Mouse (Mus musculus): ENCODE measurements at regions not wholly inside any gene's neighbourhood (a gene's known extent, or its start where the extent isn't known, plus 50 kb on each side); places are given as distances from the start of the nearest gene placed in this dataset.

DNA sequence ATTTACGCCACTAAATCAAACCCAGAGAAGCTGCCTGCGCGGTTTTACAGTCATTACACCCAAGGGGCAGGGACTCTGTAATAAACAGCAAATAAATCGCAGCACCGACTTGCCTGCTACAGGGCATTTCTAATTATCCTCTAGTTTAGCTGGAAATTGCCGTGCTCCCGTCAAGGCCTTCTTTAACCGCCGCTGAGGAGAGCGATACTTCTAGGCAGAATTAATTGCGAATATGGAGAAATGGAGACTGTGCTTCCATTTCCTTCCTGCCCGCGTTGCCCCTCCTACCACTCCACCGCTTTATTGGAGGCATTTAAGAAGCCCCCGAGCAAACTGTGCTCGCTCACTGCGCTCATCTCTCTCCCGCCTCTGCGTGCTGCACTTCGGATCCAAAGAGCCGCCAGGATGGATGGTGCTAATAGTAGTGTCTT is 96.6 kb downstream of the Gm9376 start:
- Histone ChIP-seq H3K27ac (ENCODE audit: insufficient read depth, low read depth, low read length) (no peak overlapping the region), H3K4me1 (ENCODE audit: control insufficient read depth, insufficient read depth, low read length) (no peaks in the 10 kb centered on the region), H3K27me3 (replicated peaks; ENCODE audit: control insufficient read depth, insufficient read depth, low read length) (no peaks in the 10 kb centered on the region), H3K4me3 (ENCODE audit: insufficient read depth, low read depth, low read length) (no peak overlapping the region), H3K36me3 (ENCODE audit: control insufficient read depth, insufficient read depth, low read length) (no peaks in the 10 kb centered on the region)
- 34% methylated on average over 21 of the region's 21 CpGs for WGBS
- DNase-seq, result no peak
- TF ChIP-seq POLR2A (IDR thresholded peaks at IDR 0.05; ENCODE audit: low read depth, low read length) (no peak), CTCF (conservative IDR thresholded peaks at IDR 0.05; ENCODE audit: insufficient read depth, insufficient read length, low read depth, low read length) (no peak)

GRCm38 (mm10) chr14:118366522-118366921 is 99.8 kb downstream of the Gm9376 start:
- H3K4me1 ChIP-seq (ENCODE audit: control insufficient read depth, insufficient read depth, low read length), result no peaks in the 10 kb centered on the region
- H3K36me3 ChIP-seq (ENCODE audit: control insufficient read depth, insufficient read depth, low read length), result no peaks in the 10 kb centered on the region
- DNase-seq, result no peak

DNA sequence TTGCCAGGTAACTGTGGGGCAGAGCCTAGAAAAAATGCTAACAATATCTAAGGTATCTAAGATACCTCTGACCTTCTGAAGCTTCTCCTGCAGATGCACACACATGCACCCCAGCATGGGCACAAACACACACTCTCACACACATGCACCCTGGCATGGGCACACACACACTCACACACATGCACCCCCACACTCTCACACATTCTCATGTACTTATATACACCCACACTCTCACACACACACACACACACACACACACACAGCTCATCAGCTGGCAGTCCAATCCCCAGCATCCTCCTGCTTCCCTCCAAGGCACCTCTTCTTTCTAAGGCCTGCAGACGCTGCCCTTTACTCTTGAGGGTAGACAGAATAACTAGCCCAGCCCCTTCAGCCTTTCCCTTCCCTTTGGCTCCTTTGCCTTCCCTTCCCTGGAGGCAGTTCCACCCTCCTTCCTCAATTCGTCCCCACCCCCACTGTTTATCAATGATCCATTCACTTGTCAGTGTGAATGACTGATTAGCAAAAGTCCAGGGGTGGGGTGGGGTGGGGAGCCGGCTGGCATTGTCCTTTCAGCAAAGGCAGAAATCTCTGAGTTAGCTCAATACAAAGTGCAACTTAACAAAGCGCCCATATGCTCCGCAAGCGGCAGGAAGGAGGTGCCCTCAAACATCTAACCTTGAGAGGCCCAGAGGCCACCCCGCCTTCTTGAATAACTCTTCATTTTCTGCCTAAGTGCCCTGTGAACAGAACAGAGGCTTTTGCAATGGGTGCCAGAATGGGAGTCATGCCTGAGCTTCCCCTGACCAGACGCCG is 102.1 kb downstream of the Gm9376 start:
- no peaks in the 10 kb centered on the region for H3K27me3 ChIP-seq (replicated peaks; ENCODE audit: control insufficient read depth, insufficient read depth, low read length)
- TF ChIP-seq POLR2A (IDR thresholded peaks at IDR 0.05; ENCODE audit: low read depth, low read length) (no peak), CTCF (conservative IDR thresholded peaks at IDR 0.05; ENCODE audit: insufficient read depth, insufficient read length, low read depth, low read length) (no peak)
- H3K27ac ChIP-seq (ENCODE audit: insufficient read depth, low read depth, low read length), result no peak overlapping the region
- H3K4me3 ChIP-seq (ENCODE audit: insufficient read depth, low read depth, low read length), result no peak overlapping the region
- 8% methylated on average over 9 of the region's 9 CpGs for WGBS
- no peaks in the 10 kb centered on the region for H3K36me3 ChIP-seq (ENCODE audit: control insufficient read depth, insufficient read depth, low read length)
- no peaks in the 10 kb centered on the region for H3K4me1 ChIP-seq (ENCODE audit: control insufficient read depth, insufficient read depth, low read length)
- peak; percentile 60 for DNase-seq

More at GRCm38 (mm10) chr14:118366522-118366921, 99.8 kb downstream of the Gm9376 start:
- Histone ChIP-seq H3K27ac (ENCODE audit: insufficient read depth, low read depth, low read length) (no peak overlapping the region), H3K4me3 (ENCODE audit: insufficient read depth, low read depth, low read length) (no peak overlapping the region), H3K27me3 (replicated peaks; ENCODE audit: control insufficient read depth, insufficient read depth, low read length) (no peaks in the 10 kb centered on the region)
- whole genome bisulfite sequencing, result 89% methylated on average over 4 of the region's 4 CpGs
- TF ChIP-seq POLR2A (IDR thresholded peaks at IDR 0.05; ENCODE audit: low read depth, low read length) (no peak), CTCF (conservative IDR thresholded peaks at IDR 0.05; ENCODE audit: insufficient read depth, insufficient read length, low read depth, low read length) (no peak)

DNA sequence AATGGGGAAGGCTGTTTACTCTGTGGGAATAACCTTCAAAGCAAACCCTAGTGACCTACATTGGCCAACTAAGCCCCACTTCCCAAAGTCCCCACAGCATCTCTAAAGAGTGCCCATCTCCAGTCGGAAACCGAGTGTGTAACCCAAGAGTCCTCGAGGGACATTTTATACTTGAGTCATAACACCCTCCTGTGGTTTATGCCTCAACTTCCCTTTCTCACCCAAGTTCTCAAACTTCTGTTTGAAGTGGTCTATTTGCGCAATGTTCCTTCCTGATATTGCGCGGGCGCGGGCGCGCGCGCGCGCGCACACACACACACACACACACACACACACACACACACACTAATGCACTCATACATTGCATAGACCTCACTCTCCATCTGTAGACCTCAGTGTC is 104.6 kb downstream of the Gm9376 start:
- TF ChIP-seq CTCF (conservative IDR thresholded peaks at IDR 0.05; ENCODE audit: insufficient read depth, insufficient read length, low read depth, low read length) (no peak), POLR2A (IDR thresholded peaks at IDR 0.05; ENCODE audit: low read depth, low read length) (no peak)
- no peak overlapping the region for H3K4me3 ChIP-seq (ENCODE audit: insufficient read depth, low read depth, low read length)
- no peak overlapping the region for H3K27ac ChIP-seq (ENCODE audit: insufficient read depth, low read depth, low read length)
- no peaks in the 10 kb centered on the region for H3K4me1 ChIP-seq (ENCODE audit: control insufficient read depth, insufficient read depth, low read length)
- H3K36me3 ChIP-seq (ENCODE audit: control insufficient read depth, insufficient read depth, low read length), result no peaks in the 10 kb centered on the region
- no peaks in the 10 kb centered on the region for H3K27me3 ChIP-seq (replicated peaks; ENCODE audit: control insufficient read depth, insufficient read depth, low read length)
- no peak for DNase-seq
- WGBS, result 92% methylated on average over 15 of the region's 15 CpGs

DNA sequence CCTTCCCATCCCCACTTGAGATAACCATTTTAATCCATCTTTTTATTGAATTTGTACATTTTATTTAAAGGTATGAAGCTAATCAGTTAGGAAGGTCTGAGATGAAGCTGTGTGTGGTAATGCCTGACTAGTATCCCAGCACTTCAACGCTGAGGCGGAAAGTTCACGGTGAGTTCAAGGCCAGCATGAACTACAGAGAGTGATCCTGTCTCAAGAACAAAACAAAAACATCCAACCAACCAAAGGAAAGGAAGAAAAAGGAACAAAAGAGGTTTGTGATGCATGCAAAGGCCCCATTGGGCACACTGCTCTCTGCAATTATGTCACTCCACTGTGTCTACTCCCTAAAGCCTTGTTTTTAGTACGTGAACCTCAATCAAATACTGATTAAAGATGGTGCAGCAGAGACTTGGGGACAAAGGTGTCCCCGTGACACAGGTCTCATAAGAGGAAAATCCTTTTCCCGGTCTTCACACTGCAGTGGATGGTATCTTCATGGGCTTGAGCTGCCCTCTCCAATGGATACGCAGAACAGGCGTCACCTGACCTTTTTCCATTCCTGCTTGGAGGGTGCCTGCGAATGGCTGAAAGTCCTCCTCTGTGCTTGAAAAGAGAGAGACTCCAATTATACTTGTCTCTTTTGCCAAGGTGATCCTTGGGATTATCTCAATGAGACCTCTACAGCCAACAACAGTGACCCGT is 108.2 kb downstream of the Gm9376 start:
- DNase-seq, result no peak
- WGBS, result 89% methylated on average over 10 of the region's 10 CpGs
- Histone ChIP-seq H3K4me3 (ENCODE audit: insufficient read depth, low read depth, low read length) (no peak overlapping the region), H3K4me1 (ENCODE audit: control insufficient read depth, insufficient read depth, low read length) (no peaks in the 10 kb centered on the region), H3K27me3 (replicated peaks; ENCODE audit: control insufficient read depth, insufficient read depth, low read length) (no peaks in the 10 kb centered on the region), H3K27ac (ENCODE audit: insufficient read depth, low read depth, low read length) (no peak overlapping the region), H3K36me3 (ENCODE audit: control insufficient read depth, insufficient read depth, low read length) (no peaks in the 10 kb centered on the region)
- no peak for TF ChIP-seq CTCF (conservative IDR thresholded peaks at IDR 0.05; ENCODE audit: insufficient read depth, insufficient read length, low read depth, low read length)
- TF ChIP-seq POLR2A (IDR thresholded peaks at IDR 0.05; ENCODE audit: low read depth, low read length), result no peak

GRCm38 (mm10) chr14:118375641-118376040 is 108.9 kb downstream of the Gm9376 start:
- 93% methylated on average over 12 of the region's 12 CpGs for WGBS
- Histone ChIP-seq H3K27ac (ENCODE audit: insufficient read depth, low read depth, low read length) (no peak overlapping the region), H3K4me1 (ENCODE audit: control insufficient read depth, insufficient read depth, low read length) (no peaks in the 10 kb centered on the region), H3K27me3 (replicated peaks; ENCODE audit: control insufficient read depth, insufficient read depth, low read length) (no peaks in the 10 kb centered on the region), H3K36me3 (ENCODE audit: control insufficient read depth, insufficient read depth, low read length) (no peaks in the 10 kb centered on the region), H3K4me3 (ENCODE audit: insufficient read depth, low read depth, low read length) (no peak overlapping the region)
- DNase-seq, result no peak
- TF ChIP-seq POLR2A (IDR thresholded peaks at IDR 0.05; ENCODE audit: low read depth, low read length), result no peak
- no peak for TF ChIP-seq CTCF (conservative IDR thresholded peaks at IDR 0.05; ENCODE audit: insufficient read depth, insufficient read length, low read depth, low read length)

- 95% methylated on average over 8 of the region's 8 CpGs for WGBS
- TF ChIP-seq CTCF (conservative IDR thresholded peaks at IDR 0.05; ENCODE audit: insufficient read depth, insufficient read length, low read depth, low read length) (no peak), POLR2A (IDR thresholded peaks at IDR 0.05; ENCODE audit: low read depth, low read length) (no peak)
Measured at GRCm38 (mm10) chr14:118379624-118380023, 112.9 kb downstream of the Gm9376 start.

More at GRCm38 (mm10) chr14:118379624-118380023, 112.9 kb downstream of the Gm9376 start:
- H3K4me3 ChIP-seq (ENCODE audit: insufficient read depth, low read depth, low read length), result no peak overlapping the region
- H3K36me3 ChIP-seq (ENCODE audit: control insufficient read depth, insufficient read depth, low read length), result no peaks in the 10 kb centered on the region
- DNase-seq, result no peak
- H3K27ac ChIP-seq (ENCODE audit: insufficient read depth, low read depth, low read length), result no peak overlapping the region
- H3K27me3 ChIP-seq (replicated peaks; ENCODE audit: control insufficient read depth, insufficient read depth, low read length), result no peaks in the 10 kb centered on the region
- H3K4me1 ChIP-seq (ENCODE audit: control insufficient read depth, insufficient read depth, low read length), result no peaks in the 10 kb centered on the region

Measured in kidney, adult 2 months (tissue).